Mouse (Mus musculus) natural killer cell, adult 2 months (primary cell): ENCODE results near the gene Emid1.

Experiments
- DNase-seq, 2 experiments: peaks; one replicate each; pipeline ENCODE4 v3.0.0; 2022; ENCODE audit warnings: low spot score in 2 of 2

The Emid1 gene

DNA sequence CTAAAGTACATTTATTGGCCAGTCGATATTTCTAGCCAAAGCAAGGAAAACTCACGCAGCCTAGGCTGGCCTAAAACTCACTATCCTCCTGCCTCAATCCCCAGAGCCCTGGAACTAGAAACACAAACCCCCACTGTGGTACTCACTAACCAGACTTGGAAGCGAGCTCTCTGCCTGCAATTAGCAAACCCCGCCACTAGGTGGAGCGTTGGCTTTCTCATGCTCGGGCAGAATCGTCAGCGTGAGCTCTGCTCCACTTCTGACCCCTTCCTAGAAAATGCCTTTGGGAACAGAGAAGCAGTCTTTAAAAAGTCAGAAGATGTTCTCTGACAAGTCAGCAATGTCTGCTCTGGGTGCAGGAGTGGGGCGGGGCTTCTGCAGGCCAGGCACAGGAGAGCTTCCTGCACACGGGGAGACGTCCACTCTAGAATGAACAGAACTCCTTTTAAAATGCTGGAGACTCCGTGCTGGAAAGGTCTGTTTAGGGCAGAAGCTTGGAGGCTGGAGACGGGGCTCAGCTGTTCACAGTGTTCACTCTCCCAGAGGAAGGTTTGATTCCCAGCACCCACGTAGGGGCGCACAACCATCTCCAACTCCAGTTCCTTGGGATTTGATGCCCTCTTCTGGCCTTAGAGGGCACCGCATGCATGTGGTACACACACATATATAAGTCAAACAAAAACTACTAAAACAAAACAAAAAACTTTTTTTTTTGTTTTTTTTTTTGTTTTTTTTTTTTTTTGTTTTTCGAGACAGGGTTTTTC, 8.8 kb upstream of the Emid1 start:
- peak; percentile 38 to 63 for DNase-seq

DNA sequence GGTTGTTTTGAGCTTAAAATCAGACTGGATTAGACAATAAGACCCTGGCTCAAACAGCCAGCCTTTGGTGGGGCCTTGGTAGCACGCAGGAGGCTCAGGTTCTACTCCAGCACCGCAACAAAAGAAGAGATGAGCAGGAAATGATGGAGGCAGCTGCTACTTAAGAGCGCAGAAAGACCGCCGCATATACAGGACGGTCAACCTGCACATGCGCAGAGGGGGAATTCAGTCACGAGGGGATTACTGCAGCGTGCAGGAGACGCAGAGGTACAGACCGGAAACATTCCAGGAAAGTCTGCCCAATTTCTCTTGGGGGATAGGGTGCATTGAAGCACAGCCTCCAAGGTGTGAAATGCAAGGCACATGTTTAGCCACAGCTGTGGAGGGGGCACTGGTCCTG, 6.0 kb upstream of the Emid1 start:
- DNase-seq: no peak

DNA sequence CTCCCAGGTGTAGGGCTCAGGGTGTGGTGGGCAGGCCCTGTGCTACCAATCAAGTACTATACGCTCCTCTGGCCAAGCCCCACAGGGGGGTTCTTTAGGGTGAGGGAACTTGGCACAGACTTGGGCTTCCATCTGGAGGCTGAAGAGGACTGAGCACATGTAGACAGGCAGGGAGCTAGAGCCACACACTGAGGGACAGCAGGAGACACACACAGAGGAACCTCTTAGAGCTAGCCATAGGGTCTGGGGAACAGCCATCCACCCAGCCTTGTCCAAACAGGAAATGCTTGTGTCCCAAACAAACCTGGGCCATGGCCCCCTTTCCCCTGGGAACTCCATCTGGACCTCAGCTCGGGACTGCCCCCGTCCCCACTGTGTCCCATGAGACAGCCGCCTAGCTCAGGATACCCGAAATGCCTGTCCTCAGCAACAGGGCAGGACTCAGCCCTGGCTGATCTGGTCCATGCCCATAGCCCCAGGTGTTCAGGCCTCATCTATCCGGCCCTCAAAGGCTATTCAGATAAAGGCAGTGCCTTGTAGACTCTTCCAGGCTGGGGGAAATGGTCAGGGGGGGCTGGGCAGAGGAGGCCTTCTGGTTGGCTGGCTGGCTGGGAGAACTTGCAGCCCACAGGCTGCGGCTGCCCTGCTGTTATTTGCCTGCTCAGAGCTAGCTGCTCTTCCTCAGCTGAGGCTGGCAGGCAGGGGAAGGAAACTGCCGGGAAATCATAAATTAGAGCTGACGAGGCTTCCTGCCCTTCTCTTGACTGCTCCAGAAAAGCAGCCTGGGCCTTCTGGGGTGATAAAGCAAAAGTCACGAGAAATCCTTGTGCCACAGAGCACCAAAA, 3.1 kb upstream of the Emid1 start:
- no peak for DNase-seq

DNA sequence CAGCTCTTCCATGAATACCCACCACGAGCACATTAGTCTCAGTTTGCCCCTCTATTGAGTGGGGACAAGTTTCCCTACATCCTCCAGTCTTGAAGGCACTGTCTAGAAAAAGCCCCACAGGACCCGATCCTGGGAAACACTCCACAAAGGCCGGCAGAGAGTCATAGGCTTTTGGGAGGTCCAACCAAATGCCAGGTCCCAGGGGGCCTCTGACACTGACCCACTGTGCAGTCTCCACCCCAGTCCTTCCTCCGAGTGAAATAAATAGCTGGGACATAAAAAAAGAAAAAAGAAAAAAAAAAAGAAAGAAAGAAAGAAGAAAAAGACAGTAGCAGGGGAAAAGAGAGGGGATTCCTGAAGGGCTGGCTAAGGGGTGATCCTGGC, 818 bp downstream of the Emid1 start:
- DNase-seq: no peak

DNA sequence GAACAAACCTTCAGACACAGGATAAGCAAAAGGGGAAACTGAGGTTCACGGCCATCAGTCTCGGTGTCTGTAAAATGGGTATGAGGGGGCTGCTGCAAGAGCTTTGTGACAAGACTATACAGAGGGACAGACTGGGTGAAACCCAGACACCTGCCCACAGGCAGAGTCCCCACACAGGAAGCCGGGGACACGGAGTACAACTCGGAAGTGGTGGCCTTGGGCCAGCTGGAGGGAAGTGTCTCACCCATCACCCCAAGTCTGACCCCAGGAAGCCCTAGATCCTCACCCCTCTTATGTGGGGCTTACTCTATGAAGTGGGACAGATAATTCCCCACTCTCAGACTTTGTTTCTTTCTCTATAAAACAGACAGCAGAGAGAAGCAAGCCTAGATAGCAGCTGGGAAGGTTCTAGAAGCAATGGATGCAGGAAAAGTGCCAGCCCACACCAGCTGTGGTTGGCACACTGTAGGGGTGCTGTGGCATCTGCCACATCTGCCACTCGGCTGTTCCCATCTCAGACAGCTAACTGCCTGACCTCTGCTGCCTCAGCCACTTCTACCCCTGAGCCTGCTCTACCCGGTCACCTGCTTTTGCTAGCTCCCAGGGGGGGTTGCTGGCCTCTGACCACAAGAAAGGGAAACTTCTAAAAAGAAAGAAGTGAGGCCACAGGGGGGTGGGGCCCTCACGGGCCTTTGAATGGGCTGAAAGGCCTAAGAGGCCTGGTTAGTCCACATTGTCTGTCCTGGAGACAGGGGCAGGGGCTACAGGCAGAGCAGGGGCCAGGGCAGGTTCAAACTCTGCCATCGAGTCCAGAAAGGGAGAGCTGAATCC, 1.4 kb downstream of the Emid1 start:
- peak; percentile 79 to 83 for DNase-seq

DNA sequence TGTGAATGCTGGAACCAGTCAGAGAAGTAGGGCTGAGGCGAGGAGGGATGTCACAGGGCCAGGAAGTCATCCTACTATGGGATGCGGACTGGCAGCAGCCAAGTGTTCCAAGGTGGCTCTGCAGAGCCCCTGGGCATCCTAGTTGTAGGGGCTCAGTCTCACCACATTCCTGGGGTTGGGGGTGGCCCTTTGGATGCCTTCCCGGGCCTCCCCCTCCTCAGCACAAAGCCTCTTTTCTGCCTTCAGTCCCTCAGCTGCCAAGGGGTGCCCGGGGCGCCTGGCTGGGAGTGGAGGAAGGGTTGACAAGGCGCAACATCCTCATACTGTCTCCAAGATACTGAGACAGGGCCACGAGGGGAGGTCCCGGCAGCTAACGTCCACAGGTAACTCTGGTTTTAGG, 2.1 kb downstream of the Emid1 start:
- DNase-seq: no peak

DNA sequence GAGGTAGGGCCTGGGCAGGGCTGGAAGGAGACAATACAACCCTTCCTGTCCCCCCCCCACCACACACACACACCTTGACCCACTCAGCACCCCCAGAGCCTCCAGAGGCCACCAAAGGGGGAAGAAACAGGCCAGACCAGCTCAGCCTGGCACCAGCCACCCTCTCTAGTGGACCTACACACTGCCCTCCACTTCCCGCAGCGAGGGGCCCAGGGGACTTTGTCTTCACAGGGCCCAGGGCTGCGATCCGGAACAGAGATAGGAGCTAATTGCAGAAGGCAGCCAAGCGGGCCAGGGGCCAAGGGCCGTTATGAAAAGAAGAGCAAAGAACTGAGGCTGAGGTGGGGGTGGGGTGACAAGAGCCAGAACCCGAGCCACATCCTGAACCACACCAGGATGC, 2.8 kb downstream of the Emid1 start:
- DNase-seq: peak in 1 of 2 experiments; percentile 21

DNA sequence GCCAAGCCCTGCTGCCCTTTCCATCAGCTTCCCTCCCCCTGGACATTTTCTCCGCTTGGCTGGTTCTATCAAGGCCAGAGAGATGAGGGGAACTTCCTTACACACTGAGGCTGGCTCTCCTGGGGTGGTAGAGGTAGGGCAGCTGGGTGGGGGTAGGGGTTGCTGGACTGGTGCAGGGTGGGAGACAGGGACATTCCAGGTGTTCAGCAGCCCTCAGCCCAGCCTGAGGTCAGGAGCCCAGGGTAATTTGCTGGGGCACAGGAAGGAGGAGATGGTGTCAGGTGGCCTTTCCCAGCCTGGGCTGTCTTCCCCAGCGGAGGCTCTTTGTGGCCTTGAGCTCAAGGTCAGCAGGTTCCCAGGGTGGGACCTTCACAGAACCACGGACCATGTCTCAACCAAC, 6.5 kb downstream of the Emid1 start:
- DNase-seq: no peak

DNA sequence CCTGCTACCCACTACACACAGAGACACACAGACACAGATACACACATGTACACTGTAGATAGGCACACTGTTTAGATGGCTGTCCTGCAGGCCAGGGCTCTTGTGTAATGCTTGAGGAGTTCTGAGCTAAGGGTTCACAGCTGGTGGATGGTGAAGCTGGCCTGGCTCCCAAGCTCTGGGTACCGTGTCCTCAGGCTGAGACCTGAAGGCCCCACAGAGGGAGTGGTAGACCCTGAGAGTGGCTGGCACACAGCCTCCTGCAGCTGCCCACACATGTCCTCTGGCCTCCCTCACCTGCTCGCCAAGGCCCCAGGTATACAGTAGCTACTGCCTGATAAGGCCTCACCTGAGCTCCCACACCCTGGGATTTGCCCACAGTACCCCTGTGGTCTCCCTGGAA, 10.1 kb downstream of the Emid1 start:
- no peak for DNase-seq

DNA sequence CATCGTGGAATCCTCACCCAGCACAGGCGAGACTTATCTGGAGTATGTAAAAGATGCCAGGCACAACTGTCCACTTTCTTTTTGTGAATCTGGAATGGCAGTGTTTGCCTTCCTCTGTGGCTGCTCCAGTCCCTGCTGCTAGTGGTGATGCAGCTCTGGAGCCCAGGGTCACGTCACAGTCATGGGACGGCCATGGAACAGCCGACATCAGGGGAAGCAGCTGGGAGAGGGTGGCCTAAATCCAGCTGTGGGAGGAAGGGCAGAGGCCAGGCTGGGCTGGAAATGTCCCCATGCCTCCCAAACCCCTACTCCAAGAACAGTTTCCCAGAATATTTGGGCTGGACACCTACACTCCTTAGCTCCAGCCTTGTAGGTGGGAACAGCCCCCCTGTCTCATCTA, 10.8 kb downstream of the Emid1 start:
- DNase-seq: no peak

DNA sequence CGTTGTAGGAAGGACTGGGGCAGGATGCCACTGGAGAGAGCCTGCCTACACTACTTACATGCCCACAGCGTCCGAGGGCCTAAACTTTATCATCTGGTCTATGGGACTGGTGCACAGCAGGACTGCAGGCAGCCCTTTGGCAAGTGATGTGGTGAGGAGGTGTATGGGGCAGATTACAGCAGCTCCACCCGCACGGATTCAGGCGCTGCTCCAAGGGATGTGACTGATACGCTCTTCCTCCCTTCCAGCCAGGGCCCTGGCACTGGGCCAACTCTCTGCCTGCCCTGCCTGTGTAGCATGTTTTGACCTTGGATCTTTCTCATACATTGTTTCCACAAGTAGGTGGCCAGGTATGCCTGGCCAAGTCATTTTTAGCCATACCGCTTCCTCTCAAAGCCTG, 11.4 kb downstream of the Emid1 start:
- no peak for DNase-seq

DNA sequence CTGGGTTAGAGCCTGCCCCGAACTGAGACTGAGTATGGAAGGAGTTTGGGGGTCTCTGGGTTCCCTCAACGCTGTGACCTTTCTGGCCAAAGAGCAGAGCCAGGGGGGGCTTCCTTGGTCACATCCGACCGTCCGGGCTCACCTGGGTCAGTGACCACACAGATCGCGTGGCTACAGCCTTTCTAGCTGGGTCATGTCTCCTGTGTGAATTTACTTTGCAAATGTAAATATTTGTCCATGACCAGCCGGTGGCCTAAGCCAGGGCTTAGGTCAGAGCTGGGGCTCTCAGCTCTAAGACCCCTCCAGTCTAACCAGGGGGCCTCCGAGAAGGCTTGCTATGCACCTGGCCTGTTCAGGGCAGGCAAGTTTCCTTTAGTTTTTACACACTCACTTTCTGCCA, 12.7 kb downstream of the Emid1 start:
- DNase-seq: no peak

DNA sequence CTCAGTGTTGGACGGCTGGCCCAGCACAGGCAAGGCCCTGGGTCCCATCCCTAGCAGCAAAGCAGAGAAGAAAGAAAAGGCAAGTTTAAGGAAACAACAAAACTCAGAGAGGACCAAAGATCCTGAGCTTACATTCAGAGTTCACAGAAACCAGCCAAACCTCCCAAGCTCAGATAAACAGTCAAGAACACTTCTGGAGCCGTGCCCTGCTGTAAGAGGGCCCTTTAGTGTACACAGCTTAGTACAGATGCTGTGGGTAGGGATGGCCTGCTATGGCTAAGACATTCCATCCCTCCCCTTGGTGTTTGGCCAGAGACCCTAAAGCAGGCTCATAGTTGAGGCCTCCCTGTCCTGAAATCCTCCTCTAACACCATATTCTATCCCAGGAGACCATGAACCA, 13.4 kb downstream of the Emid1 start:
- DNase-seq: no peak

DNA sequence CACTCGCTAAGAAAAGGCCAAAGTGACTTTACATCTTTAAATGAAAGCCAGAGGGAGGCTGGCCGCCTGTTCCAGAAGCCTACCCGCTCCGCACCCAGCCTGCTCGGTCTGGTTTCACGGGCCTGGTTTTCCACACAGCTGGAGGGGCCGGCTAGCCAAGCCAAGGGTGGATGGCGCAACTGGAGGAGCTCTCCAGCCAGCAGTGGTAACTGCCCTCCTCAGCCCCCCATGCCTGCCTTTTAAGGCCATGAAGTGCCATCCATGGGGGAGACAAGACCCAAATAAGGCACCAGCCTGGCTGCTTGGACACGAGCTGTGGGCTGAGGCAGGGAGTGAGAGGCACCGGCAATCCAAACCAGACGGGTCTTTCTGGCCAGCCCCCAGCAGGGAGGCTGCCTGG, 16.1 kb downstream of the Emid1 start:
- no peak for DNase-seq

DNA sequence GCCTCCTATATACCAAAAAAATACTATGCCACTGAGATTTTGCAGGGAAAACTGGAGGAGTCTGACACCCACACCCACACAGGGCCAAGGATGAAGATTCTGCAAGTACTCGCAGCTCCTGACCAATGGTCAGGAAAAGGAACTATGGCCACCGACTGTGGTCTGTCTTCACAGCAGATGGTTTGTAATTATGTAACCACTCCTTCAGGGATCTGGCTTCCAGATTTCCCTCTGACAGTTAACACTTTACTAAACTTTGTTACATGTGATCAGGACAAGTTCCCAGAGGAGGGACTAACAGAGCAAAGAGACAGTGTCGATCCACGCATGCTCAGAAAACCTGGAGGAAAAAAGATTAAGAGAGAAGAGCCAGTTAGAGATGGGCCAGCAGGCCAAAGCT, 19.3 kb downstream of the Emid1 start:
- DNase-seq: no peak

DNA sequence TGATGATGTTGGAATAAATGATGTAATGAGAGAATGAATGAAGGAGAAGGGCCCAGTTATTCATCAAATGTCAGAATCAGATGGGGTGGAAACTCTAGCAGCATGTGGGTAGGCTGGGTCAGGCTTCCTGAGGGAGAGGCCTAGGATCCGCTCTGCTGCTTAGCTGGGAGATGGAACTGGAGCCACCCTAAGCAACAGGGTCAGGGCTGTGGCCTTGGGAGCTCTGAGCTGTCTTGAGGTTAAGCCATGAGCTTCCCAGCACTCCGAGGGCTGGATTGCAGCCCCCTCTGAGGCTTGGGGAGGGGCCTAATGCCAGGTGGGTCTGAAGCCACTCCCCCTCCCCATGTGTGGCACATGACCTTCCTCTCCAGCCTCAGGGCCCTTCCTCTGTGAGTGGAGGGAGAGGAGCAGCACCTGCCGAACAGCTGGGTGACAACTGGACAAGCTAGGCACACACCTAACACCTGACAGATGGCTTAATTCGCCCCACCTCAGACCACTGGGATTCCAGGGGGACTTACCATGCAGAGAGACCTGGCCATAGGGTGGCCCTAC, 21.9 kb downstream of the Emid1 start:
- DNase-seq: no peak

DNA sequence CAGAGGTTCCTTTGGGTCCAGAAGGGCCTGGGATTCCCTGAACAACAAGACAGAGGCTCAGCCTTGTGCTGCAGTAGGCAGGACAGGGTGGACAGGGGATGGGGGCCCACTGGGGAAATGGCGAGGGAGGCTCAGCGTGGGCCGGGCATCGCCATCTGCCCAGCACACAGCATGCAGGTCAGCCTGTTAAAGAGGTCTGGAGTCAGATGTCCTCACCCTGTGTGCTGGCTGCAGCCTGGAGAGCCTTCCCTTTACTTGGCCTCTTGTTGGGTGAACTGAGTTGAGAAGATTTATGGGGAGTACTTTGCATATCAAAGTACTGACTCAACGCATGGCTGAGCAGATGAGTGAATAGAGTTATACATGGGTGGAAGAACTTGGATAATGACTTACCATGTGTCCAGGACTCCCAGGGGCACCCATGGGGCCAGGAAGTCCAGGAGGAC, 23.0 kb downstream of the Emid1 start:
- DNase-seq: no peak

DNA sequence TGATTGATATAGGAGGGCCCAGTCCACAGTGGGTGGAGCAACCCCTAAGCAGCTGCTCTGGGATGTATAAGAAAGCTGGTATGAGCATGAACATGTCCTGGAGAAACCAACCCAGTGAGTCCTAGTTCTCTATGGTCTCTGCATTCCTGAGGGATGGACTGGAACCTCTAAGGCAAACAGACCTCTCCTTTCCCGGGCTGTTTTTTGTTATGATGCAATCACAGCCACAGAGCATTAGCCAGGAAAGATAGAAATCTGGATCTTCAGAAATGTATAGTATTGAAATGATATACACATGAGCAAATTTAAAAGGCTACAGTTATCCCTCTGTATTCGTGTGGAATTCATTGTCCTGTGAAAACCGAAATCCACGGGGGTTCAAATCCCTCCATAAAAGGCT, 26.3 kb downstream of the Emid1 start:
- DNase-seq: no peak

DNA sequence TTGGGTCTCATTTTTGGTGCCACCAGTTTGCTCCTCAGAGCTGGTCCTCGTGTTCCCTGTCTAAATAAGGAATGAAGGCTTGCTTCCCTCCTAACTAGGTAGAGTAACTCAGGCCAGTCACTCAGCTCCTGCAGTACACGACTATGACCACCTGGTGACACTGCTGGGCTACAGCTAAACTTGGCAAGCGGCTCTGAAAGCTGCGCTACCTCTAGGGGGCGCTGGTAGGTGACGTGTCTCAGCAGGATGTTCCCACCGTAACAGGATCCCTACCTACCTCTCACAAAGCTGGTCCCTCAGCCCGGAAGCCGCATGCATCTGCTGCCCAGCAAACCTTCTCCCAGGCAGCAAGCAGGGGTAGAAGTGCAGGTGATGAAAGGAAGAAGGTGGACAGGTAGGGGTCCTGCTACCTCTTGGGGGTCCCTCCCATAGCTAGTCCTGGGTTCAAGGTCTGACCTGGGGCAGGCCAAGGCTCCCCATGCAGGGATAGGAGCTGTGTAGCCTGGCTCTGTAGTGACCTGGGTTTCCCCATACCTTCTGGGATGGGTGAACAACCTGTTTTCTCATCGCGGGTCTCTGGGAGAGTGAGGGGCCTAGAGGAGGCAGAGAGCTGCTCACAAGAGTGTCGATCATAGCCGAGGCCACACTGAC, 37.0 kb downstream of the Emid1 start:
- DNase-seq: peak; percentile 87 to 92

DNA sequence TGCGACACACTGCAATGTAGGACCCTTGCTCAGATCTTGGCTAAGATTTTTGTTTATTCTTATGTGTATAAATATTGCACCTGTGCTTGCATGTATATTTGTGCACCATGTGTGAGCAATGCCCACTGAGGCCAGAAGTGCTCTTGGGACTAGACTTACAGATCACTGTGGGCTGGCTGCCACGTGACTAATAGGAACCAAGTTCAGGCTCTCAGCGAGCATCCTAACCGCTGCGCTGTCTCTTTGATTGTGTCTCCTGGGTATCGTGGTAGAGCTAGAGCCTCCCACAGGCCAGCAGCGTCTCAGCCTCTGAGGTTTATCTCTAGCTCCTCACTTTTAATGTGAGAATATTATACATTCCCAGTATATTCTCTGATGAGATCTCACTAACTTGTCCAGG, 38.4 kb downstream of the Emid1 start:
- DNase-seq: no peak

DNA sequence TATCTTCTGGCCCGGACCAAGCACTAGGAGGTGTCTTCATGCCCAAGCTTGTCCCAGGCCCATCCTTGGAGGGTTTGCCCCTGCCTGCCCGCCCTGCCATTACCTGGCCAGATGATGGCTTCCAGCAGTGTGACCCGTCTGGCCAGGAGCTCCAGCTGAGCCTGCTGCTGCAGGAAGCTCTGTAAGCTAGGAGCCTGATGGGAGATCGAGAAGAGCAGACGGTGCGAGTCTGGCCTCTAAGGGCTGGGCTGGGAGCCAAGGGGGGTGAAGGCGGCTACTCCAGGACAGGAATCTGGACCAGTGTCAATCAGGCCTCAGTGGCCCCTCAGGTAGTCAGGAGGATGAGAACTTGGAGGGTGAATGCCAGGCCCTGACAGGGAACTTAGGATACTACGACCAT, 42.6 kb downstream of the Emid1 start:
- no peak for DNase-seq
